Mouse (Mus musculus) kidney, adult 2 months (tissue): ENCODE measurements around the gene Tmtc4.

ENCODE experiments used
- CTCF ChIP-seq: fragments of 200-500 bp; conservative IDR thresholded peaks from 2 replicates; pipeline ENCODE4 v1.5.1; 2011; ENCODE audit warnings: low read depth, mild to moderate bottlenecking, control low read depth, low read length, moderate library complexity, mixed read lengths; ENCODE audit not compliant: insufficient read depth, insufficient read length
- POLR2A ChIP-seq: fragments of 200-500 bp; IDR thresholded peaks from one replicate; pipeline ENCODE4 v1.6.1; 2011; ENCODE audit warnings: low read depth, low read length, control low read depth

- no peak for TF ChIP-seq CTCF
- TF ChIP-seq POLR2A, result no peak
These were observed 17.6 kb upstream of the Tmtc4 start for GRCm38 (mm10) chr14:123001391-123001790.
